Mouse (Mus musculus) lung, adult 2 months (tissue): ENCODE data around the gene Prg2. TPM values are rescaled to one million over a fixed set of nuclear protein-coding genes. Genes with fewer than 3 reads are reported as not detected.
A peak's percentile ranks its signal among the peaks of the same experiment; 100 is the strongest.

ENCODE experiments used
- DNase-seq: peaks from one replicate; pipeline ENCODE4 v3.0.0; 2022
- H3K4me1 ChIP-seq: fragments of 200-500 bp; 2 replicates; pipeline ENCODE4 v1.6.1; 2011; ENCODE audit warnings: low read length; ENCODE audit not compliant: control insufficient read depth, insufficient read depth
- H3K4me3 ChIP-seq: fragments of 200-500 bp; replicated peaks from 2 replicates; pipeline ENCODE3; 2011; ENCODE audit warnings: low read depth, mild to moderate bottlenecking, control low read depth, low read length; ENCODE audit errors: extremely low read depth
- CTCF ChIP-seq: fragments of 200-500 bp; IDR thresholded peaks from 2 replicates; pipeline ENCODE4 v1.5.1; 2011; ENCODE audit warnings: mild to moderate bottlenecking, low read length, control low read depth; ENCODE audit not compliant: insufficient read depth
- POLR2A ChIP-seq: fragments of 200-500 bp; IDR thresholded peaks from 2 replicates; pipeline ENCODE4 v1.6.1; 2011; ENCODE audit warnings: low read depth, mild to moderate bottlenecking, control low read depth, low read length, borderline replicate concordance; ENCODE audit errors: extremely low read depth
- WGBS: fragments of 180-500 bp; shearing (Covaris S2); methylation state at CpG from one replicate; pipeline ENCODE4 v1.1.7; 2018; 5-methylcytosine and 5-hydroxymethylcytosine counted together
- polyA plus RNA-seq: library from polyadenylated mRNA; depleted of rRNA; stranded (reverse); fragments of >200 nt; gene quantifications from 2 replicates; pipeline ENCODE4 v1.2.3, GENCODE M21; 2012; rRNA removed

Prg2 gene
- 0.15 and 1.2 TPM in 2 replicates for polyA plus RNA-seq

DNA sequence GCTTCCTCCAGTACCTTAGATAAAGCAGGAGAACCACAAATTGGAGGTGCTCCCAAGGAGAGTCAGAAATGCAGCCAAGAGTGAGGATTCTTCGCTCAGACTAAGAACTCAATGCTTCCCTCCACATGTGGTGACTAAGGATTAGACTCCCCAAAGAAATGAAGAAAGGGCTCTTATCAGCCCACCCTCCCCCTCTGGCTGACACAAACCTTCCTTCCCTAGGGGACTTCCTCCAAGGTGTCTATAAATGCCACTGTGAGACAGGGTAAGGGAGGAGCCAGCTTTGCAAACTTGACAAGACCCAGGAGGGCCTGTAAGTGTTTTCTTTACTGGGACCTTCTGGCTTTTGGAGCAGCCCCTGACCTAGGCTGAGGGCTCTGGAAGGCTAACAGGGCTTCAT lies at the start of gene Prg2:
TSS of gene Prg2 (plus strand) at position 274 of the 400 bp plus-strand sequence.
- TF ChIP-seq POLR2A: no peak
- TF ChIP-seq CTCF: no peak
- WGBS: 63% methylated on average over 1 of the region's 1 CpGs
- Histone ChIP-seq H3K4me1 (no peaks in the 10 kb centered on the region), H3K4me3 (no peak within 1 kb of the TSS)
- DNase-seq: no peak

DNA sequence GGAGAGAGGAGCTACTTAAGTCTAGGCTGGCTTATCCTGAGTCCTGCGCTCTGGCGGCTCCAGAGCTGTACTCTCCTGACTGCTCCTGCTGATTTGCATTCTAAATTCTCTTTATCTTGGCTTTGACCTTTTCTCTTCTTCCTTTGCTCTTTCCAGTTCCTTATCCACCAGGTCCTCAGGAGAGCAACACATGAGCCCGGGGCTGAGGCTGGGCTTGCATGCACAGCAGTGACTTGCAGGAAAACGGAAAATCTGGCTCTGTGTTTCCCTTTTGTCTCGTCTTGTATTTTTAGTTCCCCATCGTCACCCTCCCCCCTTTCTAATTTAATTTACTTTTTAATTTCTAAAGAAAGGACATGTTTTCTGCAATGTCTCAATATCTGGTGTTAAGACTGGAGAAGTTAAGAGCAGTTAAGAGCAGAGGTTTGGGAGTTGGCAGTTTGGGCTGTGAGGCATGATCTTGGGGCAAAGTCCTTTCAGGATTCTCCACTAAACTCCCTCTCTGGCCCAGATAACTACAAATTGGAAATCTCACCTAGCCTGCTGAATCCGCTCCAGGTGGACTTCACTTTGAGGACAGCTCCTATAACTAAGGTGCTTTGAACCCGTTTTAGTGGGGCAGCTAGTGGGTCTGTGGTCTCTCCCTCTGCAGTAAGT lies 46.1 kb upstream of the Prg2 start:
- DNase-seq: no peak
- TF ChIP-seq POLR2A (no peak), CTCF (no peak)
- Histone ChIP-seq H3K4me1 (peaks cover 15% of the 10 kb centered on the region), H3K4me3 (no peak overlapping the region)
- 64% methylated on average over 8 of the region's 8 CpGs for WGBS

DNA sequence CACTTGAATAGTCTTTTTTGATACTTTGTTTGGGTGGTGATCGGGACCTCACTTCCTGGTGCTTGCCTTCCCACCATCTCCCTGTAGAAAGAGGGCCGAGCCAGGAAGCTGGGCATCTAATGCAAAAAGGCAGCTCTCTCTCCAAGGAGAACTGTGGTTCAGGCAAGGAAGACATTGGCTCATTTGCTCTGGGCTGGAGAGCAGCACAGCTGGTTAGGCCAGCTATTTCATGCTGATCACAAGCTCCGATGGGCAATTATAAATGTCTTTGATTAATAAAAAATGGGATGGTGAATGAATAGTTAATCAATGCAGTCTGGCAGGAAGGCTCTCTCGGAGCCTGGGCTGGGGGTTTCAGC lies 45.6 kb upstream of the Prg2 start:
- Histone ChIP-seq H3K4me3 (no peak overlapping the region), H3K4me1 (peaks cover 14% of the 10 kb centered on the region)
- TF ChIP-seq POLR2A (no peak), CTCF (no peak)
- WGBS: 78% methylated on average over 4 of the region's 4 CpGs
- DNase-seq: no peak

DNA sequence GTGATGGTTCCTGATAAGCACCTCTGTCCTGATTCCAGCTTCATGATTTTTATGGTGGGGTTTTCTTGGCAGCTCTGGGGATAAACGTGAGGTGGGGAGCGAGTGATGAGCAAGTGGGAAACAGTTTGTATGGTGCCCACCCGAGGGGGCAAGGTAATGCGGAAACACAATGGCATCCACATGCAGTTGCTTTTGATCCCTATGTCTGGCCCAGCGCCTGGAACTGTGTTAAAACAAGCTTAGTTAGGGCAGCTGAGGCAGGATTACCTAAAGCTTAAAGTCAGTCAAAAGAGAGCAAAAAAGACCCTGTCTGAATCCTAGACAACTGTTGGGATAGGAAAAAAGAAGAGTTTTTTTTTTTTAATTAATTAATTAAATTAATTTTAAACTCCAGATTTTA lies 45.2 kb upstream of the Prg2 start:
- no peak for TF ChIP-seq POLR2A
- no peak for TF ChIP-seq CTCF
- 91% methylated on average over 5 of the region's 5 CpGs for WGBS
- no peak overlapping the region for H3K4me3 ChIP-seq
- DNase-seq: no peak
- H3K4me1 ChIP-seq: peaks cover 10% of the 10 kb centered on the region

DNA sequence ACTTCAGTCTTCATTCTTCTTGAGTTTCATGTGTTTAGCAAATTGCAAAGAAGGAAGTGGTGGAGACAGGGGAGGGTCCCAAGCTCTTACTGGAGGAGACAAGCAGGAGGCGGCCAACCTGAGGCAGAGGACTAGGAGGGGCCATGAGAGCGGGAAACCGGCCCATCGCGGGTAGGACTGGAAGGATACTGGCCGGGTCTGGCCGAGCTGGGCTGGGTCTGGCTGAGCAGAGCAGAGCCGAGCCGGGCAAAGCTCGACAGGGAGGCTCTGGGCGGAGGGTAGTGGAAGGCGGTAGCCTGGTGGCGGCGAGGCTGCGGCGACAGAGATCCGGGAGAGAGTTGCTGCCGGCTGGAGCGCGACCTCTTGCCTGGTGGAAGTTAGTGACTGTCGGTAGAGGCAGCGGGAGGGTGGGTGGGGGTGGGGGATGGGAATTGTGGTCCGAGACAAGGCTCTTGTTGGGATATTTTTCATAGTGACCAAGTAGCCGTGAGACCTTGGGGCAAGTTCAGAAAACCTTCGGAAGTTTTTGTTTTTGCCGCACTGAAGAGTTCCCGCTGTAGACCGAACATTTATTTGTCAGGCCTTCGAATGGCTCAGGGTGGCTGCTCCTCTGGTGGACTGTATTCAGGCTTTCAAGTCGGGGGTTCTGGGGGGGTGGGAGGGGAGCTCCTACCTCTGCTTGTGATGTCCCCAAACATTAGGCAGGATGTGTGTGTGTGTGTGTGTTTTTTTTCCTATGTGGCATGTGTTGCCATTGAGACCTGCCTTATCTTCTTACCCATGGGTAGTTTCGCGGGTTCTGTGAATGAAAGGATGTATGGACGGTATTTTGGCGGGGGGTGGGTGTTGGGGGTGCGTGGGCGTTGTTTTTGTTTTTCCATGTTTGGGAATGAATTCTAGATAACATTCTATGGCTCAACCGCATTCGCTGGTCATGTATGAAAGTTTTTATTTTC lies 43.5 kb upstream of the Prg2 start, which contains the start of gene Slc43a3:
TSS of gene Slc43a3 (plus strand) at position 106 of the 956 bp plus-strand sequence.
- peaks cover 10% of the 10 kb centered on the region for H3K4me1 ChIP-seq
- H3K4me3 ChIP-seq: peak within 1 kb of the TSS; percentile 96
- WGBS: 4% methylated on average over 38 of the region's 38 CpGs
- DNase-seq: peak; percentile 78
- TF ChIP-seq CTCF (no peak), POLR2A (peak; percentile 98)

DNA sequence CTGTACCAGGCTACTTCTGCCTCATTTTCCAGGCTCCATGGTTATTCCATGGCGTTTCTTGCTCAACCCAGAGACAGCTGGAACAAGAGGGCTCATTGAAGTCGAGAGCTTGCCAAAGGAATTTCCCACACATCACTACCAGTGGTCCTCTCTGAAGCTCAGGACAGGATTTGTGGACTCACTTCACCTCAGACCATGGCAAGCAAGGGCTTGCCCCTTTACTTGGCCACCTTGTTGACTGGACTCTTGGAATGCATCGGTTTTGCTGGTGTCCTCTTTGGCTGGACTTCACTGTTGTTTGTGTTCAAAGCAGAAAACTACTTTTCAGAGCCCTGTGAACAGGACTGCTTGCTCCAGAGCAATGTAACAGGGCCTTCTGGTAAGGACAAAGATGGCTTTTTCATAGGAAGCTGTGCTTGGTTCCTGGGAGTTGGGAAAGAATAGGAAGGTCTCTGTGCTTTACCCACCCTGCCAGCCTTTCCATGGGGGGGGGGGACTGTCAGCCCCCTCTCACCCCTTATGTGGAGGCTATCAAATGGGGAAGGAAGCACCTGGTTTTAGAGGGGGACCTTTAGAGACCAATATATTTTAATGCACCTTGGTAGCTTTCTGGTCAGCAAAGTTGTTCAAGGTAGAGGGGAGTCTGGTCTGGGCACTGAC lies 42.6 kb upstream of the Prg2 start:
- 8% methylated on average over 3 of the region's 3 CpGs for WGBS
- DNase-seq: peak; percentile 40
- no peak for TF ChIP-seq CTCF
- peak overlapping the region; percentile 96 for H3K4me3 ChIP-seq
- H3K4me1 ChIP-seq: peaks cover 10% of the 10 kb centered on the region

DNA sequence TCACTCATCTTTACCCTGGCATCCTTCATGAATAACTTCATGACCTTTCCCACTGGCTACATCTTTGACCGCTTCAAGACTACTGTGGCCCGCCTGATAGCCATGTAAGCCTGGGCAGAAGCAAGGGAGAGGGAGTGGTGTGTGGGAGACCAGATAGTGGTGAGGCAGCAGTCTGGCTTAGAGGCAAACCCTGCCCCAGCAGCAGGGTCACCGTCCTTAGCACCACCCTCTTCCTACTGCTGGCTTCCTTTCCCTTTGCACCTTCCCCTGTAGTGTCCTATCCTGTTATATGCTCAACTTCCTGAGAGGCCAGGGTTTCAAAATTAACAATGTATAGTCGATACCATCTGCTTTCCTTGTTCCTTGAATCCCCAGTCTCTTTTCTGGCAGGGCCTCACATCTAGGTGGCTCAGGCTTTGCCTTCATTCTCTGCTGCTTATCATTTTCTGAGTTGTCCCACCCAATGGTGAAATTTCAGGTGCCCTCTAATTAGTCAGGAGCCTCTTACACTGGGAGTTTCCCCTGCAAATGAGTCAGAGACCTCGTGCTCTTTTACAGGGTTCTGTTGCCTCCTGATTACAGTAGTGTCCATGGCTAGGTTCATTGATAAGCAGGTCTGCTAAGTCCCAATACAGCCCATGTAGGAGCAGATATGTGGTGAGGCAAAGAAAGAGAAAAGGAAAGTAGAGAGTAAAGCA lies 41.9 kb upstream of the Prg2 start:
- TF ChIP-seq POLR2A (peak; percentile 96), CTCF (no peak)
- DNase-seq: peak; percentile 37
- 35% methylated on average over 5 of the region's 5 CpGs for WGBS
- peaks cover 10% of the 10 kb centered on the region for H3K4me1 ChIP-seq
- H3K4me3 ChIP-seq: peak overlapping the region; percentile 96

DNA sequence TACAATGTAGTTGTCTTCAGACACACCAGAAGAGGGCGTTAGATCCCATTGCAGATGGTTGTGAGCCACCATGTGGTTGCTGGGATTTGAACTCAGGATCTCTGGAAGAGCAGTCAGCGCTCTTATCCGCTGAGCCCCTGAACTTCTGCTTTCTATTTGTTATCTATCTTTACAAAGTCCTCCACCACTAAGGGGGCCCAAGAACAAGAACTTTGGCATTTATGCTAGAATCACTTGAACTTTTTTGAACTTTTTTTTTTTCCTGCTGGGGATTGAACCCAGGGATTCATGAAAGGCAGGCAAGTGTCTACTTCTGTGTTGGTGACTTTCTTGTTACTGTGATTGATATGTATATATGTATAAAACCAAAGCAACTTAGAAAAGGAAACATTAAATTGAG lies 41.0 kb upstream of the Prg2 start:
- Histone ChIP-seq H3K4me1 (peaks cover 13% of the 10 kb centered on the region), H3K4me3 (no peak overlapping the region)
- whole genome bisulfite sequencing: 92% methylated on average over 3 of the region's 3 CpGs
- TF ChIP-seq POLR2A: no peak
- DNase-seq: no peak

DNA sequence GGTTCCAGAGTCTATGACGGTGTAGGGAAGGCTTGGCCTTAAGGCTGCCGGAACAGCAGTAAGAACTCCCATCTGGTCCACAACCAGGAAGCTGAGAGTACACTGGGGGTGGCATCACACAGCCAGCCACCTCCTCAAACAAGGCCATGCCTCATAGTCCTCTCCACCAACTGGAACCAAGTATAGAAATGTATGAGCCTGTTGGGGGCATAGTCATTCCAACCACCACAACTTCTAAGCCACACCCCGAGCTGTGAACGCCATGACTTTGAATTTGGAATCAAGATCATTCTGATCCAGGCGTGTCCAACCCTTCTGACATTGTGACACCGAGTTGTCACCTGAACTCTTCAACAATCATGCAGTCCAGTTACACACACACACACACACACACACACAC lies 40.5 kb upstream of the Prg2 start:
- H3K4me1 ChIP-seq: peaks cover 15% of the 10 kb centered on the region
- WGBS: 76% methylated on average over 6 of the region's 6 CpGs
- no peak overlapping the region for H3K4me3 ChIP-seq
- no peak for DNase-seq
- TF ChIP-seq POLR2A (no peak), CTCF (no peak)
